Mouse (Mus musculus) liver, embryonic 15.5 days (tissue): ENCODE measurements around the gene Catsperz. TPM values are rescaled to one million over a fixed set of nuclear protein-coding genes. Genes with fewer than 3 reads are reported as not detected.

ENCODE experiments used
- ATAC-seq: fragments of 200-750 bp; cut with Nextera tagmentation; 2 replicates; pipeline ENCODE4 v1.8.0; 2017; ENCODE audit warnings: moderate number of reproducible peaks, mild to moderate bottlenecking, moderate library complexity; ENCODE audit not compliant: insufficient read depth
- H3K27ac ChIP-seq: fragments of 300-500 bp; sonication (generic); replicated peaks from 2 replicates; pipeline ENCODE4 v1.5.1; 2015; ENCODE audit warnings: mild to moderate bottlenecking, inconsistent platforms
- H3K27me3 ChIP-seq: fragments of 300-500 bp; sonication (generic); 2 replicates; pipeline ENCODE4 v1.6.1; 2015; ENCODE audit warnings: mild to moderate bottlenecking, inconsistent platforms
- H3K36me3 ChIP-seq: fragments of 300-500 bp; sonication (generic); replicated peaks from 2 replicates; pipeline ENCODE4 v1.6.1; 2015; ENCODE audit warnings: moderate library complexity, mild to moderate bottlenecking, inconsistent platforms
- H3K4me1 ChIP-seq: fragments of 300-500 bp; sonication (generic); replicated peaks from 2 replicates; pipeline ENCODE4 v1.6.1; 2015; ENCODE audit warnings: inconsistent platforms
- H3K4me2 ChIP-seq: fragments of 300-500 bp; sonication (generic); 2 replicates; pipeline ENCODE4 v1.6.1; 2015; ENCODE audit warnings: moderate library complexity, mild to moderate bottlenecking, inconsistent platforms
- H3K4me3 ChIP-seq: fragments of 300-500 bp; sonication (generic); replicated peaks from 2 replicates; pipeline ENCODE4 v1.5.1; 2015; ENCODE audit warnings: mild to moderate bottlenecking, inconsistent platforms
- H3K9ac ChIP-seq: fragments of 300-500 bp; sonication (generic); 2 replicates; pipeline ENCODE4 v1.6.1; 2015; ENCODE audit warnings: moderate library complexity, mild to moderate bottlenecking, inconsistent platforms
- H3K9me3 ChIP-seq: fragments of 300-500 bp; sonication (generic); replicated peaks from 2 replicates; pipeline ENCODE4 v1.6.1; 2016; ENCODE audit warnings: inconsistent platforms
- WGBS: fragments of 180-500 bp; shearing (Covaris S2); methylation state at CpG from one replicate; pipeline ENCODE4 v1.1.7; 2015; ENCODE audit warnings: mixed read lengths; ENCODE audit not compliant: insufficient replicate concordance; 5-methylcytosine and 5-hydroxymethylcytosine counted together
- polyA plus RNA-seq: library from polyadenylated mRNA; unstranded; fragments of >200 nt; fragmentation: Nextera tagmentation; extraction: Ambion mirVana; gene quantifications from 2 replicates; pipeline ENCODE4 v1.2.1, GENCODE M21; 2015

The Catsperz gene
- polyA plus RNA-seq, 1 experiment from 2014 or later: 0.59 TPM

- peaks cover 25% of the 10 kb centered on the region for H3K4me1 ChIP-seq
- peaks cover 33% of the 10 kb centered on the region for H3K36me3 ChIP-seq
- WGBS: 62% methylated on average over 10 of the region's 10 CpGs
- H3K9me3 ChIP-seq: no peaks in the 10 kb centered on the region
- ATAC-seq: no peak
- H3K27me3 ChIP-seq: no peaks in the 10 kb centered on the region
- H3K4me3 ChIP-seq: no peak overlapping the region
- no peak overlapping the region for H3K9ac ChIP-seq
- no peak overlapping the region for H3K27ac ChIP-seq
- no peak overlapping the region for H3K4me2 ChIP-seq
These were observed 31.3 kb upstream of the Catsperz start for GRCm38 (mm10) chr19:6956461-6956860.

- ATAC-seq: no peak
- no peak overlapping the region for H3K4me3 ChIP-seq
- no peaks in the 10 kb centered on the region for H3K9me3 ChIP-seq
- no peak overlapping the region for H3K4me2 ChIP-seq
- H3K9ac ChIP-seq: no peak overlapping the region
- no peaks in the 10 kb centered on the region for H3K27me3 ChIP-seq
- H3K36me3 ChIP-seq: peaks cover 33% of the 10 kb centered on the region
- no peak overlapping the region for H3K27ac ChIP-seq
- H3K4me1 ChIP-seq: peaks cover 35% of the 10 kb centered on the region
- 67% methylated on average over 7 of the region's 7 CpGs for WGBS
These were observed 30.2 kb upstream of the Catsperz start for GRCm38 (mm10) chr19:6955424-6955823.

- WGBS: 69% methylated on average over 9 of the region's 9 CpGs
These were observed 28.9 kb upstream of the Catsperz start for GRCm38 (mm10) chr19:6954046-6954445.

GRCm38 (mm10) chr19:6952712-6953037 is 27.5 kb upstream of the Catsperz start:
- Histone ChIP-seq H3K27me3 (no peaks in the 10 kb centered on the region), H3K4me3 (peak overlapping the region; percentile 79), H3K27ac (peak overlapping the region; percentile 91), H3K4me1 (peaks cover 55% of the 10 kb centered on the region), H3K9ac (peak overlapping the region; percentile 73; the same call in 1 of the 2 replicates), H3K9me3 (no peaks in the 10 kb centered on the region), H3K4me2 (peak overlapping the region; percentile 98), H3K36me3 (peaks cover 24% of the 10 kb centered on the region)
- ATAC-seq: no peak
- WGBS: 3% methylated on average over 3 of the region's 3 CpGs

More at GRCm38 (mm10) chr19:6954046-6954445, 28.9 kb upstream of the Catsperz start:
- no peak overlapping the region for H3K9ac ChIP-seq
- peaks cover 49% of the 10 kb centered on the region for H3K4me1 ChIP-seq
- H3K27ac ChIP-seq: no peak overlapping the region
- H3K27me3 ChIP-seq: no peaks in the 10 kb centered on the region
- H3K4me3 ChIP-seq: no peak overlapping the region
- H3K4me2 ChIP-seq: no peak overlapping the region
- H3K36me3 ChIP-seq: peaks cover 33% of the 10 kb centered on the region
- ATAC-seq: no peak
- H3K9me3 ChIP-seq: no peaks in the 10 kb centered on the region

GRCm38 (mm10) chr19:6951994-6952711 is 27.0 kb upstream of the Catsperz start:
- Histone ChIP-seq H3K9me3 (no peaks in the 10 kb centered on the region), H3K9ac (peak overlapping the region; percentile 73), H3K4me1 (peaks cover 56% of the 10 kb centered on the region), H3K4me3 (peak overlapping the region; percentile 79), H3K27me3 (no peaks in the 10 kb centered on the region), H3K27ac (peak overlapping the region; percentile 91), H3K36me3 (peaks cover 19% of the 10 kb centered on the region), H3K4me2 (peak overlapping the region; percentile 98)
- WGBS: 1% methylated on average over 31 of the region's 31 CpGs
- peak; percentile 31 for ATAC-seq

- H3K27ac ChIP-seq: peak overlapping the region; percentile 91
- H3K4me1 ChIP-seq: peaks cover 57% of the 10 kb centered on the region
- H3K9ac ChIP-seq: peak overlapping the region; percentile 73
- peak overlapping the region; percentile 98 for H3K4me2 ChIP-seq
- no peaks in the 10 kb centered on the region for H3K27me3 ChIP-seq
- WGBS: under 1% methylated on average over 35 of the region's 35 CpGs
- H3K4me3 ChIP-seq: peak overlapping the region; percentile 79
- H3K36me3 ChIP-seq: peaks cover 17% of the 10 kb centered on the region
- peak; percentile 70 for ATAC-seq
- no peaks in the 10 kb centered on the region for H3K9me3 ChIP-seq
These were observed 26.3 kb upstream of the Catsperz start for GRCm38 (mm10) chr19:6951381-6951968.

- H3K36me3 ChIP-seq: peaks cover 14% of the 10 kb centered on the region
- peak overlapping the region; percentile 73 for H3K9ac ChIP-seq
- H3K9me3 ChIP-seq: no peaks in the 10 kb centered on the region
- ATAC-seq: peak; percentile 16
- H3K27ac ChIP-seq: peak overlapping the region; percentile 91
- peak overlapping the region; percentile 98 for H3K4me2 ChIP-seq
- no peaks in the 10 kb centered on the region for H3K27me3 ChIP-seq
- peaks cover 57% of the 10 kb centered on the region for H3K4me1 ChIP-seq
- WGBS: under 1% methylated on average over 28 of the region's 28 CpGs
- H3K4me3 ChIP-seq: peak overlapping the region; percentile 79
These were observed 25.5 kb upstream of the Catsperz start for GRCm38 (mm10) chr19:6950613-6951153.

- H3K27ac ChIP-seq: no peak overlapping the region
- peak overlapping the region; percentile 98 for H3K4me2 ChIP-seq
- H3K27me3 ChIP-seq: no peaks in the 10 kb centered on the region
- ATAC-seq: no peak
- H3K9me3 ChIP-seq: no peaks in the 10 kb centered on the region
- peaks cover 7% of the 10 kb centered on the region; the same call in 1 of the 2 replicates for H3K36me3 ChIP-seq
- H3K9ac ChIP-seq: no peak overlapping the region
- H3K4me3 ChIP-seq: no peak overlapping the region
- 52% methylated on average over 5 of the region's 5 CpGs for WGBS
- peaks cover 57% of the 10 kb centered on the region for H3K4me1 ChIP-seq
These were observed 24.8 kb upstream of the Catsperz start for GRCm38 (mm10) chr19:6949951-6950350.

- H3K9me3 ChIP-seq: no peaks in the 10 kb centered on the region
- no peak overlapping the region for H3K27ac ChIP-seq
- no peak overlapping the region for H3K4me3 ChIP-seq
- peaks cover 3% of the 10 kb centered on the region; the same call in 1 of the 2 replicates for H3K36me3 ChIP-seq
- no peak for ATAC-seq
- H3K9ac ChIP-seq: no peak overlapping the region
- no peak overlapping the region; the same call in 1 of the 2 replicates for H3K4me2 ChIP-seq
- H3K27me3 ChIP-seq: no peaks in the 10 kb centered on the region
- H3K4me1 ChIP-seq: peaks cover 57% of the 10 kb centered on the region
- WGBS: 80% methylated on average over 5 of the region's 5 CpGs
These were observed 24.4 kb upstream of the Catsperz start for GRCm38 (mm10) chr19:6949532-6949931.

- no peaks in the 10 kb centered on the region for H3K9me3 ChIP-seq
- no peak overlapping the region for H3K4me3 ChIP-seq
- H3K36me3 ChIP-seq: no peaks in the 10 kb centered on the region
- peaks cover 54% of the 10 kb centered on the region for H3K4me1 ChIP-seq
- WGBS: 62% methylated on average over 4 of the region's 4 CpGs
- H3K4me2 ChIP-seq: no peak overlapping the region
- H3K9ac ChIP-seq: no peak overlapping the region
- H3K27me3 ChIP-seq: no peaks in the 10 kb centered on the region
- H3K27ac ChIP-seq: no peak overlapping the region
- no peak for ATAC-seq
These were observed 23.0 kb upstream of the Catsperz start for GRCm38 (mm10) chr19:6948186-6948585.

- 61% methylated on average over 4 of the region's 4 CpGs for WGBS
- Histone ChIP-seq H3K9me3 (no peaks in the 10 kb centered on the region), H3K27me3 (no peaks in the 10 kb centered on the region), H3K9ac (no peak overlapping the region), H3K4me3 (no peak overlapping the region), H3K27ac (no peak overlapping the region), H3K4me1 (peaks cover 54% of the 10 kb centered on the region), H3K36me3 (no peaks in the 10 kb centered on the region), H3K4me2 (no peak overlapping the region)
- ATAC-seq: no peak
These were observed 22.6 kb upstream of the Catsperz start for GRCm38 (mm10) chr19:6947742-6948141.
